Mouse (Mus musculus): ENCODE measurements at regions not wholly inside any gene's neighbourhood (a gene's known extent, or its start where the extent isn't known, plus 50 kb on each side); places are given as distances from the start of the nearest gene placed in this dataset.

DNA sequence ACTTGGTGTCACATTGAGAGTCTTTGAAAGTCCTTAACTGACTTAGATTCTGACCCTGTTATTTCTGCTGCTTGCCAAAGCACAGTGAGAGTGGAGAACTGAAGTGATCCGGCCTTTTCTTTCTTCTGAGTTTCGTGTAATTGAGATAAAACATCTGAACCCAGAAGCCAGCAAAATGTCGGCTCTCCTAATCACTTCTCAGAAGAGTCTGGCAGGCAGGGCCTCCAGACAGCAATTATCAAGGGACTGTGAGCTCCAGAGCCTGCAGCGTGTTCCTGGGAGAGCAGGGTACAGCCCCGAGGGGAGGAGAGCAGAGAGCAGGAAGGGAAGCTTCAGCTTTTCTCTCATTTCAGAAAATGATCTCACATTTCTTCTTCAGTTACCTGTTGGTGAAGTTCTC lies 205.1 kb upstream of the Tmem132c start:
- WGBS, result 42% methylated on average over 5 of the region's 5 CpGs
- ATAC-seq (replicated peaks; ENCODE audit: low FRiP score), result no peak

DNA sequence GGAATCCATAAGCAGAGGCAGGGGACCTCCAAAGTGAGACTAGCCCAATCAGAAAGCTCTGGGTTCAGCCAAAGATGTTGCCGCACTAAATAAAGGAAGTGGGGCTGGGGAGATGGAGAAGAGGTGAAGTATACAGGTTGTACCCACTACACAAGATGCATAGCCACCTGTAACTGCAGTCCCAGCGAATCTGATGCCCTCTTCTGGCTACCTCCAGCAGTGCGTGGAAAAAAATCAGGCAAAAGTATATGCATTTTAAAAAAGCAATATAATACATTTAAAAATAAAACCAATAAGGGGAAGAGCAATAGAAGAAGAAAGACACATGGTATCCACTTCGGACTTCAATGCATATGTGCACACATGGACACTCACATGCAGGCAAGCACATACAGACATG lies 183.8 kb upstream of the Tmem132c start:
- Histone ChIP-seq H3K9me3 (ENCODE audit: control insufficient read depth, low read length) (no peaks in the 10 kb centered on the region), H3K36me3 (ENCODE audit: control insufficient read depth, insufficient read depth, low read length) (no peaks in the 10 kb centered on the region), H3K27me3 (replicated peaks; ENCODE audit: control insufficient read depth, insufficient read depth, low read length) (no peaks in the 10 kb centered on the region), H3K9ac (ENCODE audit: low read depth, low read length) (no peak overlapping the region), H3K4me3 (ENCODE audit: low read depth, low read length) (no peak overlapping the region), H3K4me1 (replicated peaks; ENCODE audit: control insufficient read depth, insufficient read depth, low read length) (no peaks in the 10 kb centered on the region), H3K4me2 (no peak overlapping the region), H3K27ac (ENCODE audit: low read depth, low read length) (no peak overlapping the region)
- DNase-seq (ENCODE audit: low spot score) (no peak), ATAC-seq (replicated peaks; ENCODE audit: low FRiP score) (no peak)
- WGBS, result 74% methylated on average over 4 of the region's 4 CpGs

More for the DNA sequence above, 205.1 kb upstream of the Tmem132c start:
- no peaks in the 10 kb centered on the region for H3K36me3 ChIP-seq (ENCODE audit: control insufficient read depth, insufficient read depth, low read length)
- no peak overlapping the region for H3K4me3 ChIP-seq (ENCODE audit: low read depth, low read length)
- no peaks in the 10 kb centered on the region for H3K27me3 ChIP-seq (replicated peaks; ENCODE audit: control insufficient read depth, insufficient read depth, low read length)
- H3K9me3 ChIP-seq (ENCODE audit: control insufficient read depth, low read length), result no peaks in the 10 kb centered on the region
- H3K9ac ChIP-seq (ENCODE audit: low read depth, low read length), result no peak overlapping the region
- no peak for DNase-seq (ENCODE audit: low spot score)
- no peak overlapping the region for H3K27ac ChIP-seq (ENCODE audit: low read depth, low read length)
- no peaks in the 10 kb centered on the region for H3K4me1 ChIP-seq (replicated peaks; ENCODE audit: control insufficient read depth, insufficient read depth, low read length)
- no peak overlapping the region for H3K4me2 ChIP-seq

DNA sequence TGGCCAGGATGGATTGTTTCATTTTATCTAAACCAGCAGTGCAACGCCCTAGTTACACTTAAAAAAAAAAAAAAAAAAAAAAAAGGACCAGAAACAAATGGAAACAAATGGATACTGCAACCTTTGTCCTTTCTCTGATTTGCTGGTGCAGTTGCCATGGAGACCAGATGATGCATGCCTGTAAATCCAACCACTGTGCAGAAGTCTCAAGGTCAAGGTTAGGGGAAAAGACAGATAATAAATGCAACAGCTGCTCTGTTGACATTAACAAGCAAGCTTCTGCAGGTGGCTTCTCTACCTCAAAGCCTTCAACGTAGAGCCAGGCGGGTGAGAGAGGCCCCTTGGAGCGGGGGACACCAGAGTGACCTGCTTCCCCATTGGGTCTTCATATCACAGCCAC lies 167.3 kb upstream of the Tmem132c start:
- no peaks in the 10 kb centered on the region for H3K27me3 ChIP-seq (replicated peaks; ENCODE audit: control insufficient read depth, insufficient read depth, low read length)
- no peak overlapping the region for H3K4me3 ChIP-seq (ENCODE audit: low read depth, low read length)
- H3K9me3 ChIP-seq (ENCODE audit: control insufficient read depth, low read length), result no peaks in the 10 kb centered on the region
- WGBS, result 60% methylated on average over 4 of the region's 4 CpGs
- H3K4me2 ChIP-seq, result no peak overlapping the region
- DNase-seq (ENCODE audit: low spot score) (no peak), ATAC-seq (replicated peaks; ENCODE audit: low FRiP score) (no peak)
- no peak overlapping the region for H3K27ac ChIP-seq (ENCODE audit: low read depth, low read length)
- H3K9ac ChIP-seq (ENCODE audit: low read depth, low read length), result no peak overlapping the region
- H3K4me1 ChIP-seq (replicated peaks; ENCODE audit: control insufficient read depth, insufficient read depth, low read length), result no peaks in the 10 kb centered on the region
- no peaks in the 10 kb centered on the region for H3K36me3 ChIP-seq (ENCODE audit: control insufficient read depth, insufficient read depth, low read length)
